Comparison of ENCODE assay signal across 21 mouse cellular contexts in the genomic region with DNA sequence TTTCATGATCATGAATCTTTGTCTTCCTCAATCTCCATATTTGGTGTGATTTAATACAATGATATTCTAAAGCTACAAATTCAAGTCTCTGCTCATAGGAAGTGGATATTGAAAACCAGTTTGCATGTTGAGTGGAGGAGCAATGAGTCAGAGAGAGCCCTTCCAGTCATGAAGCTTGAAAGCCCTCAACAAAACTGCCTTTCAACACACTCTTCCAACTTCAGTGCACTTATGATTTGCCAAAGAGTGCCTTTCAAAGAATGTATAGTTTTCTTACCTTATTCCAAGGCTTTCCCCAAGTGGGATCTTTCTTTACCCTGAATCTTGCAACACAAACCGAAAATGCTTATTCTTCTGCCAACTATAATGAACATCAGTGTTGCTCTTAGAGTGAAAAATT.
"Had no signal": no experiment of that assay in that cellular context is flagged by ENCODE, and none has a peak within 500 bp of the region (broad histone marks: within the 10 kb centered on the region; RNA-seq: fewer than 3 reads in every experiment).

No protein-coding gene starts in this region.

- H3K4me3 ChIP-seq: limb, embryonic 15.5 days; megakaryocyte, embryonic 14.5 days; midbrain, embryonic 10.5 days; midbrain, embryonic 13.5 days; myocyte; neural tube, embryonic 13.5 days had no signal

- H3K9ac ChIP-seq: limb, embryonic 15.5 days; liver, embryonic 14.5 days; liver, postnatal 0 days; lung, embryonic 14.5 days; midbrain, embryonic 13.5 days; neural tube, embryonic 13.5 days had no signal

- H3K36me3 ChIP-seq: limb, embryonic 15.5 days; midbrain, embryonic 10.5 days; midbrain, embryonic 13.5 days; neural tube, embryonic 13.5 days had no signal

- DNase-seq: kidney, adult 18-20 months; kidney, adult 9 months; kidney, postnatal 36 days; left cerebral cortex, postnatal 4 days; liver, postnatal 0 days; lung, embryonic 14.5 days; lung, postnatal 36 days; thymus, adult 2 months; thymus, postnatal 14 days; thymus, postnatal 4 days had no signal

- H3K27ac ChIP-seq: limb, embryonic 15.5 days; liver, embryonic 14.5 days; midbrain, embryonic 10.5 days; midbrain, embryonic 13.5 days; neural tube, embryonic 13.5 days; stomach, postnatal 0 days had no signal

- H3K27me3 ChIP-seq: limb, embryonic 15.5 days; megakaryocyte, embryonic 14.5 days; midbrain, embryonic 13.5 days; neural tube, embryonic 13.5 days had no signal

- H3K9me3 ChIP-seq: limb, embryonic 15.5 days; megakaryocyte, embryonic 14.5 days; midbrain, embryonic 10.5 days; midbrain, embryonic 13.5 days; neural tube, embryonic 13.5 days had no signal

- ATAC-seq: intestine, embryonic 16.5 days; liver, postnatal 0 days; midbrain, embryonic 13.5 days; midbrain, embryonic 16.5 days had no signal

- H3K4me2 ChIP-seq: limb, embryonic 15.5 days; liver, embryonic 11.5 days; lung, embryonic 14.5 days; midbrain, embryonic 13.5 days; neural tube, embryonic 13.5 days had no signal

- H3K4me1 ChIP-seq: megakaryocyte, embryonic 14.5 days; midbrain, embryonic 10.5 days; midbrain, embryonic 13.5 days had no signal
